ENCODE assay signal across 18 mouse cellular contexts in the genomic region with DNA sequence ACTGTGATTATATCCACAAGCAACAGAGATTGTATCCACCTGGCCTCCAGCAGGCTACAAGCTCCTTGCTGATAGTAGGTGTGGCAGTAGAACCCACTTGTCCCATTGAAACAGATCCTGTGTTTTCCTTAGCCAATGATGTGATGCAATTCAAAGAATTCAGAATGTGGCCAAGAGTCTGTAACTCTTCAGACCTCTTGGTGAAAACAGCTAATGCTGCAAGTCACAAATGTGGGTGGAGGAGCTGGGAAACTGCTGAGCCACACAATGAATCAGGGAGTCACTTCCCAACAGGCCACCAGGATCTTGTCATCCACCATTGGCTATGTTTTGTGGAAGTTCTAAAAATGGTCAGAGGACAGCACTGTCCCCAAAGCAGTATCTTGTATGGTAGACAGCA.
A peak's percentile ranks its signal among the peaks of the same experiment; 100 is the strongest.
DNase-seq lines count a peak whose midpoint lies in the region; TF ChIP-seq lines count a peak whose summit lies in the region.
"Had no signal": no experiment of that assay in that cellular context is flagged by ENCODE, and none has a peak within 500 bp of the region (broad histone marks: within the 10 kb centered on the region; RNA-seq: fewer than 3 reads in every experiment).

No protein-coding gene starts in this region.

- no peaks in the 10 kb centered on the region for H3K79me2 ChIP-seq in macrophage (ENCODE audit: inconsistent target)

- no peak overlapping the region for H3K4me3 ChIP-seq in lung, adult 2 months (replicated peaks; ENCODE audit: extremely low read depth, low read depth, low read length)
- no peak overlapping the region for H3K4me3 ChIP-seq in macrophage (ENCODE audit: inconsistent target)
- H3K4me3 ChIP-seq: embryonic facial prominence, embryonic 12.5 days; hindbrain, embryonic 12.5 days; limb, embryonic 12.5 days; liver, embryonic 13.5 days had no signal

- no peaks in the 10 kb centered on the region for H3K36me3 ChIP-seq in macrophage (ENCODE audit: inconsistent target)
- H3K36me3 ChIP-seq: embryonic facial prominence, embryonic 12.5 days; hindbrain, embryonic 12.5 days; limb, embryonic 12.5 days; liver, embryonic 13.5 days had no signal

- intact Hi-C loops in heart, postnatal 10 days (cut with DNase I): no loop called here
- intact Hi-C loops in heart, postnatal 36 days (cut with DNase I): no loop called here

- peak; percentile 33 to 36 for DNase-seq in heart, postnatal 10 days
- no peak for DNase-seq in heart, postnatal 36 days
- DNase-seq in NIH3T3 (ENCODE audit: low read depth) (peak; percentile 10), MN1 (ENCODE audit: low spot score) (no peak)
- DNase-seq in lung, adult 2 months: peak; percentile 10
- DNase-seq in left cerebral cortex, adult 18-20 months (ENCODE audit: low spot score in 2 of 2): no peak
- no peak for DNase-seq in layer of hippocampus, adult 9-10 months (ENCODE audit: low spot score)
- DNase-seq: cerebellum, postnatal 10 days; gastrocnemius, postnatal 36 days; kidney, adult 9 months; liver, embryonic 13.5 days; midbrain, embryonic 14.5 days; retina, postnatal 1 day; right cerebral cortex, postnatal 4 days had no signal

- peak overlapping the region; percentile 51 for H3K27ac ChIP-seq in macrophage
- H3K27ac ChIP-seq: embryonic facial prominence, embryonic 12.5 days; hindbrain, embryonic 12.5 days; limb, embryonic 12.5 days; liver, embryonic 13.5 days had no signal

- no peak for TF ChIP-seq POLR2A in lung, adult 2 months (IDR thresholded peaks at IDR 0.05; ENCODE audit: borderline replicate concordance, extremely low read depth, low read depth, low read length)

- H3K4me1 ChIP-seq in lung, adult 2 months (ENCODE audit: control insufficient read depth, insufficient read depth, low read length): no peaks in the 10 kb centered on the region
- H3K4me1 ChIP-seq: embryonic facial prominence, embryonic 12.5 days; hindbrain, embryonic 12.5 days; limb, embryonic 12.5 days; liver, embryonic 13.5 days had no signal

- TF ChIP-seq CTCF in lung, adult 2 months (IDR thresholded peaks at IDR 0.05; ENCODE audit: insufficient read depth, low read length): no peak

Comparison
In these comparisons a context has a peak if more than half of its experiments do, and no peak if none do; other contexts are left out.
1. DNase-seq: peak in heart, postnatal 10 days (2 of 2), NIH3T3 (single experiment) and lung, adult 2 months (single experiment); none in heart, postnatal 36 days (0 of 2), MN1 (single experiment), left cerebral cortex, adult 18-20 months (0 of 2) and layer of hippocampus, adult 9-10 months (single experiment).